Mouse (Mus musculus): Measurements from ENCODE around the gene Efnb2. TPM values are rescaled to one million over a fixed set of nuclear protein-coding genes. Genes with fewer than 3 reads are reported as not detected.

Gene Efnb2
- polyA plus RNA-seq, 2 experiments, result 42.8 to 74.0 TPM

DNA sequence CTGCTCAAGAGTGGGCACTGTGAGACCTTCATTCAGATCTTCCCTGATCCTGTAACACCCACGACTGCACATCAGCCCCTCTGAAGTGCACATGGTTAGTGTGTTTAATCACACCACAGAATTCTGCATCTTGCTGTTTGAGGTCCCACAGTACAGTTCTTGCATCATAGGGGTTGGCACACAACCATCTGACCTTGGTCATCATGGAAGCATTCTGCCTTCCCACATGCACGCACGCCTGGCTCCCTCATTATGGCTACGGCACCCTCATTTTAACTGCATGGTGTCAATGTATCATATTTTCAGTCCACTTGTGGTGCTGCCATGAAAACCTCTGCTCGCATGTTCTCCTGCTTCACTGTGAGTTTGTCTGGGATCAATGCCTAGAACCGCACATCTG, 67.7 kb downstream of the Efnb2 start:
- ATAC-seq (ENCODE audit: low FRiP score, low read depth), result no peak
- H3K36me3 ChIP-seq (ENCODE audit: control insufficient read depth, insufficient read depth, low read length), result no peaks in the 10 kb centered on the region
- no peaks in the 10 kb centered on the region for H3K27me3 ChIP-seq (ENCODE audit: control insufficient read depth, insufficient read depth, low read length)
- WGBS, result 82% methylated on average over 6 of the region's 6 CpGs
- H3K9ac ChIP-seq (ENCODE audit: low read depth, low read length, severe bottlenecking), result no peak overlapping the region
- H3K4me1 ChIP-seq (ENCODE audit: control insufficient read depth, insufficient read depth, low read length), result no peaks in the 10 kb centered on the region
- H3K4me3 ChIP-seq (replicated peaks; ENCODE audit: low read length), result no peak overlapping the region
- no peak for DNase-seq (ENCODE audit: low spot score)
- H3K4me2 ChIP-seq (replicated peaks; ENCODE audit: low read depth, low read length, severe bottlenecking), result no peak overlapping the region
- no peak overlapping the region for H3K27ac ChIP-seq (replicated peaks; ENCODE audit: low read depth, low read length)
- no peaks in the 10 kb centered on the region for H3K9me3 ChIP-seq (ENCODE audit: control insufficient read depth, low read length)
- no peak for TF ChIP-seq POLR2A (IDR thresholded peaks at IDR 0.05; ENCODE audit: borderline replicate concordance, extremely low read depth, insufficient read depth, insufficient read length)

DNA sequence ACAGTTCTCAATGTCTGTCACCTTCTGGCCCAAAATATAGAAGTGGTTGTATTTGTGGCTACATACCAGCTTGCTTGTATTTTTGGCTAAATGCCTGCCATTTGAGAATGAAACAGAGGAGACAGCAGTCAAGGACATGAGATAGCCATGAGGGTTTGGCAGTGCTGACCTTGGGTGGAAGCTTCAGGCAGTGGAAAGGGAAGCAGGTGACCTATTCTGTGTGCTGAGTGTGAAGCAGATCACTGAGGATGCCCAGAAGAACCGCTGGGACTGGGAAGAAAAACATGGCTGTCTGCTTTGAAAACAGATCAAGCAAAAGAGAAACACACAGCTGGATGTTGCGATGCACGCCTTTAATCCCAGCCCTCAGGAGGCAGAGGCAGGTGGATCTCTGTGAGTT, 68.7 kb downstream of the Efnb2 start:
- Histone ChIP-seq H3K27ac (replicated peaks; ENCODE audit: low read depth, low read length) (no peak overlapping the region), H3K9me3 (ENCODE audit: control insufficient read depth, low read length) (no peaks in the 10 kb centered on the region), H3K4me3 (replicated peaks; ENCODE audit: low read length) (no peak overlapping the region), H3K27me3 (ENCODE audit: control insufficient read depth, insufficient read depth, low read length) (no peaks in the 10 kb centered on the region), H3K4me2 (replicated peaks; ENCODE audit: low read depth, low read length, severe bottlenecking) (no peak overlapping the region), H3K4me1 (ENCODE audit: control insufficient read depth, insufficient read depth, low read length) (no peaks in the 10 kb centered on the region), H3K9ac (ENCODE audit: low read depth, low read length, severe bottlenecking) (no peak overlapping the region), H3K36me3 (ENCODE audit: control insufficient read depth, insufficient read depth, low read length) (no peaks in the 10 kb centered on the region)
- DNase-seq (ENCODE audit: low spot score) (no peak), ATAC-seq (ENCODE audit: low FRiP score, low read depth) (no peak)
- TF ChIP-seq POLR2A (IDR thresholded peaks at IDR 0.05; ENCODE audit: borderline replicate concordance, extremely low read depth, insufficient read depth, insufficient read length), result no peak
- WGBS, result 93% methylated on average over 3 of the region's 3 CpGs

- no peak for ATAC-seq (ENCODE audit: low FRiP score, low read depth)
- Histone ChIP-seq H3K9ac (ENCODE audit: low read depth, low read length, severe bottlenecking) (no peak overlapping the region), H3K4me1 (ENCODE audit: control insufficient read depth, insufficient read depth, low read length) (peaks cover 9% of the 10 kb centered on the region; the same call in 1 of the 2 replicates), H3K9me3 (ENCODE audit: control insufficient read depth, low read length) (no peaks in the 10 kb centered on the region), H3K36me3 (ENCODE audit: control insufficient read depth, insufficient read depth, low read length) (no peaks in the 10 kb centered on the region), H3K4me3 (replicated peaks; ENCODE audit: low read length) (no peak overlapping the region), H3K27me3 (ENCODE audit: control insufficient read depth, insufficient read depth, low read length) (no peaks in the 10 kb centered on the region), H3K27ac (replicated peaks; ENCODE audit: low read depth, low read length) (no peak overlapping the region), H3K4me2 (replicated peaks; ENCODE audit: low read depth, low read length, severe bottlenecking) (no peak overlapping the region)
- WGBS, result 80% methylated on average over 4 of the region's 4 CpGs
- TF ChIP-seq POLR2A (IDR thresholded peaks at IDR 0.05; ENCODE audit: borderline replicate concordance, extremely low read depth, insufficient read depth, insufficient read length), result no peak
- no peak for DNase-seq (ENCODE audit: low spot score)
These were observed 77.1 kb downstream of the Efnb2 start for GRCm38 (mm10) chr8:8583981-8584377.

- Histone ChIP-seq H3K9me3 (ENCODE audit: control insufficient read depth, low read length) (no peaks in the 10 kb centered on the region), H3K27me3 (ENCODE audit: control insufficient read depth, insufficient read depth, low read length) (no peaks in the 10 kb centered on the region), H3K27ac (replicated peaks; ENCODE audit: low read depth, low read length) (no peak overlapping the region), H3K36me3 (ENCODE audit: control insufficient read depth, insufficient read depth, low read length) (no peaks in the 10 kb centered on the region), H3K4me3 (replicated peaks; ENCODE audit: low read length) (no peak overlapping the region), H3K4me2 (replicated peaks; ENCODE audit: low read depth, low read length, severe bottlenecking) (no peak overlapping the region), H3K9ac (ENCODE audit: low read depth, low read length, severe bottlenecking) (no peak overlapping the region), H3K4me1 (ENCODE audit: control insufficient read depth, insufficient read depth, low read length) (peaks cover 9% of the 10 kb centered on the region; the same call in 1 of the 2 replicates)
- ATAC-seq (ENCODE audit: low FRiP score, low read depth) (no peak), DNase-seq (ENCODE audit: low spot score) (no peak)
- 83% methylated on average over 4 of the region's 4 CpGs for WGBS
- TF ChIP-seq POLR2A (IDR thresholded peaks at IDR 0.05; ENCODE audit: borderline replicate concordance, extremely low read depth, insufficient read depth, insufficient read length), result no peak
These were observed 77.6 kb downstream of the Efnb2 start for GRCm38 (mm10) chr8:8583290-8583980.

DNA sequence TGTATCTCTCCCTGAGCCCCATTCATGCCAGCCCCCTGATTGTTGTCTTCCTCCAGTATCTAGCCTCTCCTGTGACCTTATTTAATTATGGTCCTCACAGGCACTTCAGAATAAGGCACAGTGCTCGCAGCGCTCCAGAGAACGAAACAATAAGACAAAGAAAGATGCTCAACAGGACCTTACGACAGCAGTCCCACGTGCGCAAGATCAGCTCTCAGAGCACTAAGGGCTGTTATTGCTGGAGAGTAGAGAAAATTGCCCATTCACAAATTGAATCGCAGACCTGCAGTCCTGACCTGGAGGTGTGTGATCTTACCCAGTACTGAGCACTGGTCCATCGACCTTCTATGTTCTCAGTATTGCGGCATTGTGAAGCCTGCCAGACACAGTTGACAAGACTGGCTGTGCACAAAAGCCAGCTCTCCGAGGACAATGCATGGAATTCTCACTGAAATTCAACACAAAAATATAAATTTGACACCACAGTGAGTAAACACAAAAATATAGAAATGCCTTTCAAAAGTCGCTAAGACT, 83.2 kb downstream of the Efnb2 start:
- Histone ChIP-seq H3K9ac (ENCODE audit: low read depth, low read length, severe bottlenecking) (no peak overlapping the region), H3K27me3 (ENCODE audit: control insufficient read depth, insufficient read depth, low read length) (no peaks in the 10 kb centered on the region), H3K27ac (replicated peaks; ENCODE audit: low read depth, low read length) (no peak overlapping the region), H3K4me1 (ENCODE audit: control insufficient read depth, insufficient read depth, low read length) (no peaks in the 10 kb centered on the region), H3K36me3 (ENCODE audit: control insufficient read depth, insufficient read depth, low read length) (no peaks in the 10 kb centered on the region), H3K4me3 (replicated peaks; ENCODE audit: low read length) (no peak overlapping the region), H3K4me2 (replicated peaks; ENCODE audit: low read depth, low read length, severe bottlenecking) (no peak overlapping the region), H3K9me3 (ENCODE audit: control insufficient read depth, low read length) (no peaks in the 10 kb centered on the region)
- no peak for DNase-seq (ENCODE audit: low spot score)
- 86% methylated on average over 11 of the region's 11 CpGs for WGBS
- TF ChIP-seq POLR2A (IDR thresholded peaks at IDR 0.05; ENCODE audit: borderline replicate concordance, extremely low read depth, insufficient read depth, insufficient read length), result no peak
- ATAC-seq (ENCODE audit: low FRiP score, low read depth), result no peak

All from limb, embryonic 14.5 days (tissue).